Mouse (Mus musculus): ENCODE data around the gene Inhbb. TPM values are rescaled to one million over a fixed set of nuclear protein-coding genes. Genes with fewer than 3 reads are reported as not detected.
A peak's percentile ranks its signal among the peaks of the same experiment; 100 is the strongest.

The Inhbb gene
- total RNA-seq, 2 experiments from 2014 or later = 0.33 to 0.67 TPM

DNA sequence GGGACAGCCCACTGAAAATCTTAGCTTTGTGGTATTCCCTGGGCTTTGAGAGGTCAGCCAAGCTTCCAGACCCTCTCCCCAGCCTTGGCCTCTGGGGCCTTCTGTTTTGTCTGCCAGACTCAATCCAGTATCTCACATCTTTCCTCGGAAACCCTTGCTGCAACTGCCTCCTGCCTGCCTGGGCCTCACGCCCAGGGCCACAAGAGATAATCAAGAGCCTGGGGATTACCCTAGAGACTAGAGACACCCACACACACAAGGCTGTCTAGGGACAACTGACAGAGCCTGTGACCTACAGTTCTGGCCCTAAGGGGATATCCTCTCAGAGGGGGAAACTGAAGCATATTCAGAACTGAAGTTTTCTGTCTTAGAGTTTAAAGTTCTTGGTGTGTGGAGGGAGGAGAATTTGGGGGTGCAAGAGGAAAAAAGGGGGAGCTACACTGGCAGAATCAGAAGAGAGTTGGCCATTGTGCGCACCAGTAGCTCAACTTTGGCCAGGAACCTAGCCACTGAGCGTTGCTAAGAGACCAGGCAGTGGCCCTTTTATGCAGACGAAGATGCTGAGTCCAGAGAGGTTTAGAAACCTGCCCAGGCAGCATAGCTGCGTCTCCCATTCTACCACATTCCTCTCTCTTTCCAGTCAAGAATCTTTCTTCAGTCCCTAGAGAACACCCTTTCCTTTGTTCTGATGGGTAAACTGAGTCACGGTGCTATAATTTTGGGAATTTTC is 32.1 kb downstream of the Inhbb start:
- DNase-seq = peak in 1 of 2 experiments; percentile 1
- intact Hi-C loops (cut with DNase I) = no loop called here

DNA sequence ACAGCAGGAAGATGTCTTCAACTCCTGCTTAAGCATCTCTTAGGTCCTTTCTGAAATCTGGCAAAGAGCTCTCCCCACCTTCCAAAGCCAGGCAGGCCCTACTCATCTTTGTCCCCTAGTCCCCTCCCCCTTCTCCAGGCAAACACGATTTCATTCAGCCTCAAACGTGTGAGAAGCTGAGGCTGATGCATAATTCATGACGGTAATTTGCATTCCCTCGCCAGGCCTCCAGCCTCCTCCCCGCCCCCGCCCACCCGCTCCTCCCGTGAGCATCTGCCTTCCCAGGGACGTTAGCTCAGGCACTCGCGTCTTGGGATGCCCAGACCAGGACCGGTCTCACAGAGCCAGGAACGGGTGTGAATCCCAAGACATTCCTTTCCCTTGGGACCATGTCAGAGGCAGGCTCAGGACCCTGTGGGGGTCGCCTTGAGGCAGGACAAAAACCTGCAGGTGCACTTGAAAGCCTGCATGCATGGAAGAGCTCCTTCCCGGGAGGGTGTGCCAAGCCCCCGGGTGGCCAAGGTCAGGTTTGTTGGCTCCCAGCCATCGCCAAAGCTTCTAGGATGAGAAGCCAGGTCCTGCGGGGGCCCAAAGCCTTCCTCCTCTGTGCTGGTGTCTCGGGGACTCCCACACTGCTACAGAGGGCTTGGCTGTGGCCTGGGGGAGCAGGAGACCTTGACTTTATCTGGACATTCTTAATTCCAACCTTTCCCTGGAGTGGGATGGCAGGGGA is 33.2 kb downstream of the Inhbb start:
- intact Hi-C loops (cut with DNase I) = no loop called here
- DNase-seq = no peak

GRCm38 (mm10) chr1:119386306-119386705 is 35.7 kb downstream of the Inhbb start:
- intact Hi-C loops (cut with DNase I) = no loop called here
- DNase-seq = no peak

GRCm38 (mm10) chr1:119383916-119384315 is 38.1 kb downstream of the Inhbb start:
- intact Hi-C loops (cut with DNase I) = no loop called here
- no peak for DNase-seq

DNA sequence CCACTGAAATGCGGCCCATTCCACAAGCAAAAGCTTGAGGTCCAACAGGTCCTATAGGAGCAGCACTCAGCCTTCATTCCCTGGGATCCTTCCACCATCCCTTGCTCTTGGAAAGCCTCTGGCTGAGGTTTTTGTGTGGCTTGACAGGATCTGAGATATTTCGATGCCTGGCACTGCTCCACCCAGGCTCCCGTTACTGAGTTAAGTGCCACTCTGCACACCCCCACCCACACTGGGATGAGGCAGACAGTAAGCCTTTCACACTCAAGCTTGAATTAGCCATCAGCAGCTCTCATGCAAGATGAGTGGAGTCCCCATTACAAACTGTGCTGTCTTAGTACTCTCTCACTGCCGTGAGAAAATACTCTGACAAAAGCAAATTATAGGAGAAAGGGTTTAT is 41.4 kb downstream of the Inhbb start:
- no peak for DNase-seq
- intact Hi-C loops (cut with DNase I) = no loop called here

- intact Hi-C loops (cut with DNase I) = no loop called here
- no peak for DNase-seq
These were observed 46.7 kb downstream of the Inhbb start for GRCm38 (mm10) chr1:119375376-119375775.

GRCm38 (mm10) chr1:119367546-119367945 is 54.5 kb downstream of the Inhbb start:
- intact Hi-C loops (cut with DNase I) = no loop called here
- DNase-seq = no peak

DNA sequence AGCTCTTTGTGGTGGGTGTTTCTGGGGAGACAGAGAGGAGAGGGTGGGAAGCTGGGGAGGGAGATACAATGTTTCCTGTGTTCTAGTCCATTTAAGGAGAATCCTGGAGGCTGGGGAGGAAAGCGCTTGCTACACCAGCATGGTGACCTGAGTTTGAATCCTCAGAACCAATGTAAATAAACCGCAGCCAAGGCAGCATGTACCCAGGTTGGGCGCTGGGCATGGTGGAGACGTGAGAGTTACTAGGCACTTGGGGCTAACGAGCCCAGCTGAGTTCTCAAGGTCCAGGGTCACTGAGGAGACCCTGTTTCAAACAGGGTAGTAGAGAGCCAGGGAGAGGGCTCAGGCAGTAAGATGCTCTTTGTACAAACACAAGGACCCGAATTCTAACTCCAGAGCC is 55.7 kb downstream of the Inhbb start:
- no peak for DNase-seq
- intact Hi-C loops (cut with DNase I) = no loop called here

Other genes starting within 250 kb of the Inhbb start
- 1 to 10 TPM; 7.6 to 9.5 TPM for gene Ralb, start 82.5 kb upstream of the Inhbb start, total RNA-seq (2021)
- 1 to 10 TPM; 3.5 to 4.0 TPM for gene Tmem185b, start 103.9 kb upstream of the Inhbb start, total RNA-seq (2021)
- gene Epb41l5, start 226.8 kb upstream of the Inhbb start, total RNA-seq (2021) = 1 to 10 TPM; 2.7 to 3.6 TPM